Mouse (Mus musculus) midbrain, embryonic 16.5 days (tissue): ENCODE results near the gene Gpam. TPM values are rescaled to one million over a fixed set of nuclear protein-coding genes. Genes with fewer than 3 reads are reported as not detected.
"Not testable (repeated sequence)": the region's sequence is repeated elsewhere in the genome, so short reads cannot be mapped to it uniquely, and the experiment has no call there.

ENCODE experiments used
- ATAC-seq: fragments of 200-750 bp; cut with Nextera tagmentation; 2 replicates; pipeline ENCODE4 v1.8.0; 2017; ENCODE audit warnings: moderate TSS enrichment
- H3K27ac ChIP-seq: fragments of 300-500 bp; sonication (generic); 2 replicates; pipeline ENCODE4 v1.5.1; 2014; ENCODE audit warnings: mild to moderate bottlenecking, low read length, mixed read lengths
- H3K27me3 ChIP-seq: fragments of 300-500 bp; sonication (generic); 2 replicates; pipeline ENCODE4 v1.6.1; 2014; ENCODE audit warnings: low read depth, low read length, mixed read lengths; ENCODE audit not compliant: control insufficient read depth, insufficient read depth
- H3K36me3 ChIP-seq: fragments of 300-500 bp; sonication (generic); 2 replicates; pipeline ENCODE4 v1.6.1; 2014; ENCODE audit warnings: mild to moderate bottlenecking, low read length, moderate library complexity, mixed read lengths; ENCODE audit not compliant: control insufficient read depth, insufficient read depth
- H3K4me1 ChIP-seq: fragments of 300-500 bp; sonication (generic); 2 replicates; pipeline ENCODE4 v1.6.1; 2014; ENCODE audit warnings: mild to moderate bottlenecking, low read length, mixed read lengths; ENCODE audit not compliant: control insufficient read depth, insufficient read depth
- H3K4me2 ChIP-seq: fragments of 300-500 bp; sonication (generic); 2 replicates; pipeline ENCODE4 v1.6.1; 2014; ENCODE audit warnings: mild to moderate bottlenecking, low read length, mixed read lengths
- H3K4me3 ChIP-seq: fragments of 300-500 bp; sonication (generic); 2 replicates; pipeline ENCODE4 v1.5.1; 2014; ENCODE audit warnings: low read depth, mild to moderate bottlenecking, low read length, moderate library complexity, mixed read lengths
- H3K9ac ChIP-seq: fragments of 300-500 bp; sonication (generic); 2 replicates; pipeline ENCODE4 v1.6.1; 2014; ENCODE audit warnings: low read depth, low read length, mixed read lengths
- H3K9me3 ChIP-seq: fragments of 300-500 bp; sonication (generic); replicated peaks from 2 replicates; pipeline ENCODE4 v1.6.1; 2014; ENCODE audit warnings: mild to moderate bottlenecking, low read length, mixed read lengths; ENCODE audit not compliant: control insufficient read depth, poor library complexity, severe bottlenecking
- WGBS: fragments of 180-500 bp; shearing (Covaris S2); extraction: QIAGEN DNeasy Blood & Tissue Kit; methylation state at CpG from one replicate; pipeline ENCODE4 v1.1.7; 2014; 5-methylcytosine and 5-hydroxymethylcytosine counted together
- polyA plus RNA-seq: library from polyadenylated mRNA; unstranded; fragments of >200 nt; fragmentation: Nextera tagmentation; extraction: Ambion mirVana; gene quantifications from 2 replicates; pipeline ENCODE4 v1.2.1, GENCODE M21; 2015

Gene Gpam
- 25.2 and 28.3 TPM in 2 replicates for polyA plus RNA-seq

DNA sequence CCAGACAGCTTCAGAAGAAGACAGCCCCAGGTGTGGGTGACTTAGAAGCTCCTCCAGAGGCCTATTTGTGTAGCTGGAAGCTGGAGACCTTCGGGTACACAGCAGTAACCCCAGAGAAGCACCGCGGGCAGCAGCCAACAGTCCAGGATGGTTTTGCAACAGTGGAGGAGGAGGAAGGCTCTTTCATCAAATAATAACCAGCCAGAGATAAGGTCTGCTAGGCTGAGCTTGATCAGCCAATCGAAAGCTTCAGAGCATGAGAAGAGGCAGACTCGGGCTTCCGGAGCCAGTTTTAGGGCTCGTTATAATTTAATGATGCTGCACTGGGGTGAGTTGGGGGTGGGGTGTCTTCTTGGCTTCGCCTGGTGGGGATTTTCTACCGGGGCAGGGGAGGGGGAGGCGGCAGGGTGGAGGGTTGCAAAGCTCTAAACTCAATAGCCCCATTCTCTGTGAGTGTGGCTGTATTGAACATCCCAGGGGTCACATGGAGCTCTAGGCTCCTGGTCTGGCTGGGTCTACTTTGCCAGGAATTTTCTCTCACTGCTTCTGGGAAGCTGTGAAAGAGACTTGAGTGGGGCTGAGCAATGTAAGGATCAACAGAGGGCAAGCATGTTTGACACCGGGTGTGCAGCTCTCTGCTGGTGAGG is at the start of gene Gpam:
TSS of gene Gpam (minus strand) at position 167 of the 647 bp plus-strand sequence.
- no peak for ATAC-seq
- Histone ChIP-seq H3K27me3 (no peaks in the 10 kb centered on the region), H3K4me3 (no peak within 1 kb of the TSS), H3K27ac (no peak within 1 kb of the TSS), H3K4me2 (no peak within 1 kb of the TSS), H3K9me3 (no peaks in the 10 kb centered on the region), H3K4me1 (no peaks in the 10 kb centered on the region; the same call in 1 of the 2 replicates), H3K36me3 (no peaks in the 10 kb centered on the region), H3K9ac (no peak within 1 kb of the TSS)
- 68% methylated on average over 11 of the region's 11 CpGs for WGBS

DNA sequence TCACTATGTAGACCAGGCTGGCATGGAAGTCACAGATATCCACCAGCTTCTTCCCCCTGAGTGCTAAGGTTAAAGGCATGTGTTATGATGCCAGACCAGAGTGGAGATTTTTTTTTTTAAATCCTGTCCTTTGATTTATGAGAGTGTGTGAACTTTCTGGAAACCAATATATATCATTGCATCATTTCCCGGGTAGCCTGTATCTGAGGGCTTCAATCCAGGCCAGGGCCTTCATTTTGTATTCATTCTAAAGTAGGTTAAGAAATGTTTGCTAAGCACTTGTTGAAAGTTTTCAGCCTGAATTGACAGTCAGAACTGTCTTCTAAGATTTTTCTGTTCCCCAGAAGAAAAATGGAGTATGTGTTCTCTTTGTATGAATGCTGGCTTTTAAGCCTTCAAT is 44.5 kb upstream of the Gpam start:
- H3K27me3 ChIP-seq, result no peaks in the 10 kb centered on the region
- WGBS, result 89% methylated on average over 1 of the region's 1 CpGs
- no peak overlapping the region for H3K9ac ChIP-seq
- no peak overlapping the region for H3K27ac ChIP-seq
- no peaks in the 10 kb centered on the region for H3K4me1 ChIP-seq
- ATAC-seq, result no peak
- H3K9me3 ChIP-seq, result 0 out of 2 replicates have a peak, but pooled peaks cover 3% of the 10 kb centered on the region
- no peak overlapping the region for H3K4me2 ChIP-seq
- no peak overlapping the region for H3K4me3 ChIP-seq
- H3K36me3 ChIP-seq, result no peaks in the 10 kb centered on the region

DNA sequence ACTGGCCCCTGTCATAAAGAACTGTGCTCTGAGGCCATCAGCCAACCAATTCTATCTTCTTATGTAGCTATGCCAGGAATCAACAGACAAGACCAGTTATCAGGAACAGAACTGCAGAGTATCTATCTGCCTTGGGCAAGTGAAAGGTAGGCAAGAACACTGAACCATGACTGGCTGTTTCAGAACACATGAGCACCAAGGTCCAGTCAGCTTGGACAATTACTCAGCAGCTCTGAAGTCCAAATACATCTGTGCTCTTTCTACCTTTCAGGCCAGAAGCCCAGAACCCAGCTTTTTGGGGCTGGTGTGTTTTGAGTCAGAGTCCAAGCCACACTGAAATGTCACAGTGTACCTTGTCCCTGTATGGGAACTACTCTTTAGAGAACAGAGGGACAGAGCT is 43.4 kb upstream of the Gpam start:
- ATAC-seq, result no peak
- Histone ChIP-seq H3K4me3 (no peak overlapping the region), H3K27me3 (no peaks in the 10 kb centered on the region), H3K27ac (no peak overlapping the region), H3K4me1 (no peaks in the 10 kb centered on the region), H3K36me3 (no peaks in the 10 kb centered on the region), H3K9ac (no peak overlapping the region), H3K4me2 (no peak overlapping the region), H3K9me3 (0 out of 2 replicates have a peak, but pooled peaks cover 3% of the 10 kb centered on the region)

DNA sequence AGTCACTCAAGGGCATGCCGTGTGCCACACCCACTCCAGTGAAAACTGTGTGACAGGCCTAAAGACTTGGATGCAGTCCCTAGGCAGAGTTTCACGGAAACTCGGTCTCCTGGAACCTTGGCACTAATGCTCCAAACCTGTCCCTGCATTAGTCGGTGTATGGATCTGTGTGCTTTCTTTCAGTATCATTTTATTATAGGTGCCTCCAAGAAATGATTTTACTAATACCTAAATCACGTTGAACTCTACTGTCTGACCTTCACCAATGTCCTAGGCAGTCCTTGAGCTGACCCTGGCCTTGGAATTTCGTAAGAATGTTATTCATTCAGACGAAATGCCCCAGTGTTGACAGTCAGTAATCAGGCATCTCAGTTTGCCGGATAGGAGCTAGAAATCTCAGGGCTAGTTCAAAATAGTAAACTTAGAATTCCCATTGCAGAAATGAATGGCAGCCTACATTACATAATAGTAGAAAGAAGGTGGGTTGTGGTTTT is 42.2 kb upstream of the Gpam start:
- ATAC-seq, H3K27ac ChIP-seq, H3K9me3 ChIP-seq, H3K4me2 ChIP-seq, H3K4me1 ChIP-seq, H3K4me3 ChIP-seq, H3K27me3 ChIP-seq, H3K36me3 ChIP-seq, H3K9ac ChIP-seq: not testable (repeated sequence)
- 90% methylated on average over 8 of the region's 8 CpGs for WGBS

DNA sequence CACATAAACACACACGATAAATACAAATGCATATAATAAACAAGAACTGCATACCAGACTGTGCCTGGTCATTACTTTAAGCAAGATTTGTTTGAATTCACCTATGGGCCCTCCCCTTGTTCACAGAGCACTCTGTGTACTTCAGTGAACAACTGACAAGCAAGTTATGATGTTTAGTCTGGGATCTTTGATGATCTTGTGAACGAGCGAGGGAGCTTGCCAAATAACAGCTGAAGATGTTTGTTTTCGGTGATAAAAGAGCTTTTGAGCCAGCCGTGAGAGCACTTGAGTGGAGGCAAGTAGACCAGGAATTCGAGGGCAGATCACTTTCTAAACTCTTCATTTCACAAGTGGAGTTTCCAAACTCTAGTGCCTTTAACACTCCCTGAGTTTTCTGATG is 41.3 kb upstream of the Gpam start:
- 82% methylated on average over 6 of the region's 6 CpGs for WGBS

DNA sequence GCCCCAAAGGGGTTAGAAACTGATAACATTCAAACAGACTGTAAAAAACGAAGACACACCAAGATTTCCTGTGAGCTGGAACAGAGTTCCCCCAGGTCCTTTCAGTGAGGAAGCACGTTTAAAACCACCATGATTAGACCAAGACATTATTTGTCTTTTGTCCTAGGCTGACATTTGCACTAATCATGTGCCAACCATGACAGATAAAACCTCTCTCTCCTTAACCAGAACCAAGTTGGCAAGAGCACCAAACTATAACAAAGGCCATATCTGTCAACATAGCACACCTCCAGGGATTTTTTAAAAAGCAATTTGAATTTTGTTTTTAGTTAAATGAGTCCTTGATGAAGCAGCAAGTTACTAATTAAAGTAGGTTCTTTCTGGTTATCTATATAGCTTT is 40.7 kb upstream of the Gpam start:
- WGBS, result 62% methylated on average over 2 of the region's 2 CpGs
- Histone ChIP-seq H3K36me3 (no peaks in the 10 kb centered on the region), H3K4me3 (no peak overlapping the region), H3K9me3 (0 out of 2 replicates have a peak, but pooled peaks cover 3% of the 10 kb centered on the region), H3K4me2 (no peak overlapping the region), H3K27me3 (no peaks in the 10 kb centered on the region), H3K27ac (no peak overlapping the region), H3K4me1 (no peaks in the 10 kb centered on the region), H3K9ac (no peak overlapping the region)
- ATAC-seq, result no peak

More for the DNA sequence above, 41.3 kb upstream of the Gpam start:
- H3K9ac ChIP-seq, result no peak overlapping the region
- no peak overlapping the region for H3K4me2 ChIP-seq
- no peak for ATAC-seq
- H3K4me1 ChIP-seq, result no peaks in the 10 kb centered on the region
- H3K9me3 ChIP-seq, result 0 out of 2 replicates have a peak, but pooled peaks cover 3% of the 10 kb centered on the region
- no peaks in the 10 kb centered on the region for H3K27me3 ChIP-seq
- H3K36me3 ChIP-seq, result no peaks in the 10 kb centered on the region
- no peak overlapping the region for H3K4me3 ChIP-seq
- no peak overlapping the region for H3K27ac ChIP-seq

DNA sequence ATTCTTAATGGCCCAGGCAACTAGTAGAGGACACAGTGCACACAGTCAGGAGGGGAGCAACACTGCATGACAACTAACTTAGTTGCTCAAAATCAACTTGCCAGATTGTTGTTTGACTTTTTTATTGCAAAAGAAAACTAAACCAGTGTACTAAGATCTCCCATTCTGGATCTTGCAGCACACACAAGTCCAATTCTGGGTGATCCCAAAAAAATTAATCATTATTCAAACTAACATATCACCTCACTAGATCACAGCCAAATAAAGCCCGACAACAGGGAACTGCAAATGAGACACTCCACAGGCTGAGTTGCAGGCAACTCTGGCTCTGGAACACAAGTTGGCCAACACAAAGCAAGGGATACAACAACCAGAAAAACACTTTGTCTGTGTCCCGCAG is 39.7 kb upstream of the Gpam start:
- Histone ChIP-seq H3K4me3 (no peak overlapping the region), H3K36me3 (no peaks in the 10 kb centered on the region), H3K27ac (no peak overlapping the region), H3K4me2 (no peak overlapping the region), H3K9me3 (0 out of 2 replicates have a peak, but pooled peaks cover 3% of the 10 kb centered on the region), H3K9ac (no peak overlapping the region), H3K4me1 (no peaks in the 10 kb centered on the region), H3K27me3 (no peaks in the 10 kb centered on the region)
- ATAC-seq, result no peak
- 91% methylated on average over 2 of the region's 2 CpGs for WGBS

DNA sequence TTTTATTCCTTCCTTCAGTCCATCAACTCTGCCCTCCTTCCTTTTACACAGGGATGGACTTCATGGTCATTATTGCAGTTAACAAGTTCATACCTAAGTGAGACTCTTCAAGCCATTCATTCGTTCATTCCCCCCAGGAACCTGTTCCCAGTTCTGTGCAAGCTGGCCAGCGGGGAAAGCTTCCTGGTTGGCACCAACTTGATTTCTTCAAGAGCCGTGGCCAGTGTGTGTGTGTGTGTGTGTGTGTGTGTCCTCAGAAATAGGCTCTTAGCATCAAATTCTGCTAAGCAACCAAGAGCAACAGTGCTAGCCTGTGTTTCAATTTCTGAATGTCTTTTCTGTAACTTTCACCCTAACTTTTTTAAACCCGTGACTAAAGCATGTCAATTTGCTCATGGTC is 38.9 kb upstream of the Gpam start:
- Histone ChIP-seq H3K9ac (no peak overlapping the region), H3K4me3 (no peak overlapping the region), H3K4me1 (no peaks in the 10 kb centered on the region), H3K4me2 (no peak overlapping the region), H3K9me3 (0 out of 2 replicates have a peak, but pooled peaks cover 3% of the 10 kb centered on the region), H3K27me3 (no peaks in the 10 kb centered on the region), H3K36me3 (no peaks in the 10 kb centered on the region), H3K27ac (no peak overlapping the region)
- no peak for ATAC-seq
- 81% methylated on average over 4 of the region's 4 CpGs for WGBS

DNA sequence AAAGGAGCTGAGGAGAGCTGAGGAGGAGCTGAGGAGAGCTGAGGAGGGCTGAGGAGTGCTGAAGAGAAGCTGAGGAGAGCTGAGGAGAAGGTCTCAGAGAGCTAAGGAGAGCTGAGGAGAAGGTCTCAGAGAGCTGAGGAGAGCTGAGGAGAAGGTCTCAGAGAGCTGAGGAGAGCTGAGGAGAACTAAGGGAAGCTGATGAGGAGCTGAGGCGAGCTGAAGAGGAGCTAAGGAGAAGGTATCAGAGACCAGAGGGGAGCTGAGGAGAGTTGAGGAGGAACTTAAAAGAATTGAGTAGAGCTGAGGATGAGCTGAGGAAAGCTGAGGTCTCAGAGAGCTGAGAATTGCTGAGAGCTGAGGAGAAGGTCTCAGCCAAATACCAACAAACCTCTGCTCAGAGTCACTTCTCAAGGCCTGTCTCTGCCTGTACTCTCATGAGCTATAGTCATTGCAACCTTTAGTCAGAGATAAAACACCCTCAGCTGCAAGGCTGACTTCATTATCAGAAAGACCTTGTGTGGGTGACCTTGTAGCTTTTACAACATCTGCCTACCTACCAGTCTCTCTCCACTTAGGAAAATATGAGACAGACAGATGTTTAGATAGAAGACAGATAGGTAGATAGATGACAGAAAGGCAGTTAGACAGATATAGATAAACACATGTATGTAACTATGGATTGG is 38.3 kb upstream of the Gpam start:
- Histone ChIP-seq H3K4me3 (no peak overlapping the region), H3K4me2 (no peak overlapping the region), H3K36me3 (no peaks in the 10 kb centered on the region), H3K9ac (no peak overlapping the region), H3K27ac (no peak overlapping the region), H3K9me3 (0 out of 2 replicates have a peak, but pooled peaks cover 3% of the 10 kb centered on the region), H3K27me3 (no peaks in the 10 kb centered on the region), H3K4me1 (no peaks in the 10 kb centered on the region)
- no peak for ATAC-seq
- WGBS, result 78% methylated on average over 1 of the region's 1 CpGs
